Mouse (Mus musculus) urinary bladder, postnatal 14 days (tissue): ENCODE data around the gene Cybc1.

ENCODE experiments used
- DNase-seq: peaks from one replicate; pipeline ENCODE4 v3.0.0; 2021; ENCODE audit warnings: low spot score

Gene Cybc1

DNA sequence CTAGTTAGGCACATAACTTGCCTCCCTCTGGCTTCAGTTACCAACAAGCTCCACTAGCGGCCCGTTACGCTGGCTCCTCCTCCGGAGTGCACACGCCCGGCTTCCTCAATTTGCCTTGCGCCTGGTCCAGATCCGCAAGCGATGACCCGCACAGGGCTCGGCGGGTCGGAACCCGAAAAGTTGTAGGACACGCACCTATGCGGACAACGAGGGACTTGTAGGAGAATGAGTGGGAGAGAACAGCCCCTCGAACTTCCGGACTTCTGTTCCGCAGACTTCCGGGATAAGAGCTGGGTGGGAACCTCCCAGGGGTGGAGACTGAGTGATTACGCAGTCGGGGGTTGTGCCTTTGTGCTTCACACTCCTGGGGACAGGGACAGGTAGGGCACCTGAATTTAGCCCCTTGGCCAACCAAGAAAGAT lies at the start of gene Cybc1:
Gene Cybc1, minus strand, starts transcription at position 305 of the 422 bp plus-strand sequence.
- DNase-seq, result peak; percentile 78

DNA sequence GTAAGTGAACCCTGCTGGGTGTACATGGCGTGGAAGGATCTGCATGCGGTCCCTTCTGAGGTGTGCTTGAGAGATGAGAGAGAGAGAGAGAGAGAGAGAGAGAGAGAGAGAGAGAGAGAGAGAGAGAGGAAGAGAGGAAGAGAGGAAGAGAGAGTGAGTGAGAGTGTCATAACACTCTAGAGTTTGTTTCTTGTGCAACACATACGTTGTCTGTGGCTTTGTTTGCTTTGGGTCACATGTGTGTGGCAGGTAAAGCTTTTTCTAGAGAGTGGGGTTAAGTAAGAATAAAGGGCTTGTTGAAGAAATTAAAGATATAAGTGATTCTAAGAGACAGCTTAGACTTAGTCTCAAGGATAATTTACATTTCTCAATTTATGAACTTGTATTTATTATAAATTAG lies 48.9 kb upstream of the Cybc1 start:
- no peak for DNase-seq

DNA sequence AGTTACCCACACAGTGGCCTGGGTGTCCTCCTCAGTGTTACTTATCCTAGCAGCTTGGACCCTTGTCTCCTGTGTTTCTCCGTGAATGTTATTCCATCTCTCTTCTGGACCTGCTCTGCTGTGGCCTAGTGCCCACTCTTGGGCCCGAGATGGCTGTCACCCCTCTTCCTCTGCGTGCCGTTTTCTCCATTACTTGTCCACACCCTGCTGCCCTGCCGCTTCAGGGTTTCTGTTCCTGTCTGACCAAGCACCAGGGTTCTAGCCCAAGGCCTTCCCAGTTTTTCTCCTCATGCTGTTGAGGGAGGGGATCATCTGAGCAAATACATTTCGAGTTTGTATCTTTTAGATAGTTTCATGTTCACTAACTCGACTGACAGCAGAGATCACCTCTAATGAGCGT lies 48.4 kb upstream of the Cybc1 start:
- no peak for DNase-seq

DNA sequence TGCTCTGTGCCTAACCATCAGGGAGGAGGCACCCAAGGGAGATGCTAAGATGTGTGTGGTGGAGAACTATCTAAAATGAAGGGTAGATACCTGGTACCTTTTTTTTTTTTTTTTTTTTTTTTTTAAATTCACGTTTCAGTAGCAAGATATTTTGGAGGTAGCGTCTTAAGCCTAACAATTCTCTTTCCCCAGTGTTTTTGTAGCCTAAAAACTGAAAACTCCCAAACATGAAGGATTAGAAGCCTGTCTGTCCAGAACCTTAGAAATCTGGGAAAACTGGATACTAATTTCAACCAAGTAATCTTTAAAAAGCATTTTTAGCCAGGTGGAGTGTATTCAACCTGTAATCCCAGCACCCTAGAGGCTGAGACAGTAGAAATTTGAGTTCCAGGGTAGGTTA lies 32.0 kb upstream of the Cybc1 start:
- no peak for DNase-seq

DNA sequence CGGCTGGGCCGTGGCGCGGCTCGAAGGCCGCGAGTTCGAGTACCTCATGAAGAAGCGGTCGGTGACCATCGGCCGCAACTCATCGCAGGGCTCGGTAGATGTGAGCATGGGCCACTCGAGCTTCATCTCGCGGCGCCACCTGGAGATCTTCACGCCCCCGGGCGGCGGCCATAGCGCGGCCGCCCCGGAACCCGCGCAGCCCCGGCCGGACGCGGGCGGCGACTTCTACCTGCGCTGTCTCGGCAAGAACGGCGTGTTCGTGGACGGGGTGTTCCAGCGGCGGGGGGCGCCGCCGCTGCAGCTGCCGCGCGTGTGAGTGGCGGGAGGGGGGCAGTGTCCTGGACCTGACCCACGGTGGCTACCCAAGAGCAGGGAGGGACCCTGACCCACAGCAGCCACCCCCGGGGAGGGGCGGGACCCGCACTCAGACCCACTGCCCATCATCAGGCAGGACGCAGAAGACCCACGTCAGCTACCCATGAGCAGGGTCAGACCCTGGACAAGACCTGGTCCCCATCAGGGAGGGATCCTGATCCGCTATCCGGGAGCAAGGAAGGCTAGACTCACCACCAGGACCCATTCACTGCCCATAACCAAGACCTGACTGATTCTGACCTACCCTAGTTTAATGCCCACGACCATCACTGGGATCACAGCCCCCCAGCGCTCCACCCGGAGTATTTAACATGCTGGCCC lies 31.2 kb upstream of the Cybc1 start:
- DNase-seq, result peak; percentile 18

DNA sequence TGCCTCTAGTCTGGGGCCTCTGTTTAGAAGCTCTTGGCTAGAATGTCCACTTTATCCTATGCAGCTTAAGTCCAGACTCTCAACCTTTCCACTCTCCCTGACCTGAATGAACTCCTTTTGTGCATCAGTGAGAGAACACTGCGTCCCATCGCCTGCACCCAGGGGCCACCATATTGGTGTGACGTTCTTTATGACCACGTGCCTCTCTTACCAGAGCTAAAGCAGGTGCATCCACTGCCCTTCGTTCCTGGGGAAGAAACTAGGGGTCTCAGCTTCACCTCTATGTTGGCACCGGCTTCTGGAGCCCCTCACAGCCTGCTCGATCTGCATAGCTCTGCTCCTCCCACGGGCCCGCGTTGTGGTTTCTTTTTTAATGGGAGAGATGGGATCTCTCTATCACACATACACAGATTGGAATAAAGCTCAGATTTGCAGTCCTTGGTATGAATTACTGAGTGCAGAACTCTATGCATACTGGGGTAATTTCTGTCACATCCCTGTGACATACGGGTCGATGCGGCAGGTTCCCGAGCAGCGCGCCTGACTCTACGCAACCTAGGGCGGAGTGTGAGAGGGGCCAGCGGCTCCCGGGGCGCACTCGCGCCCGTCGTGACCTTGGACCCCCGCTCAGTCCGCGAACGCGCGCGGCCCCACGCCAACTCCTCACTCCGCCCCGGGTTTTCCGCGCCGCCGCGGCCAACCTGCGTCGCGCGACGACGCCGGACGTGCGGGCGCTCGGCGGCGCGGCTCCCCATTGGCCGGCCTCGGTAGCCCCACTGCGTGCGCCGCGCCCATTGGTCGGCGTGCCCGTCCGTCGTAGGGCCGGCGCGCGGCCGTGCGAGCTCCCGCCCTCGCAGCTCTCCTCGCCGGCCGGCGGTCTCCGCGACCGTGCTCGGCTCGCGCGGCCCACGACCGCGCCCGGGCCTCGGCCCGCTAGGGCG lies 30.3 kb upstream of the Cybc1 start, which contains the start of gene Foxk2:
Gene Foxk2, plus strand, starts transcription at position 831 of the 941 bp plus-strand sequence.
- DNase-seq, result peak; percentile 92

DNA sequence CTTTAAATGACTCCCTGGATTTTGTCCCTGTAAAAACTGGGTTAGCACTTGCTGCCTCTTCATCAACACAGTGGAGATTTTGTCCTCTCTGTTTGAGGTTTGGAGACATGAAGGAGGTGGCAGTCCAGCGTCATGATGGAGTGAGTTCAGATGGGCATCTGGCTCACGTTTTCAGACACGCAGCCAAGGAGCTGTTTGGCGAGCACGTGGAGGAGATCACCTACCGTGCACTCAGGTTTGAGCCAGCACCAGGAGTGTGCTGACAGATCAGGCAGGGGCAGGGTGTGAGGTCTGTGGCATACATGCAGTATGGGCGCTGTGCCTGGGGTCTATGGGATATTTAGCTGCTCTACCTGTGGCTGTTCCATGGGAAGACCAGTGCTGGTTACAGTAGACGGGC lies 21.1 kb upstream of the Cybc1 start:
- DNase-seq, result no peak

DNA sequence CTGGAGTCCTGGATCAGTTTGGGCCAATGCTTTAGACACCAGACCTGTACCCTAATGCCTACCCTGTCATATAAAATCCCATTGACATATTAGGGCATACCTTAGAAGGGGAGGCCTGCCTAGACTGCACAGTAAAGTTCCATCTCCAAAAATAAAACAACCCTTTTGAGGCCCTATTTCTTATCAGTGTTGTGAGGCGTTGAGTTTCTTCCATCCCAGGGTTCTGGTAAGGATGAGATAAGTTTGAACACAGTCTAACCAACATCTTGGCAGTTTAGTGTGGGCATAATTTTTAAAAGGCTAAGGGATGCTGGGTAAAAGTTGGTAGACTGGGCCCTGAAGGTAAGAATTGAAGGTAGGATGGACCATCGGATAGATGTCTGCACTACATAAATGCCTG lies 10.5 kb upstream of the Cybc1 start:
- DNase-seq, result no peak

DNA sequence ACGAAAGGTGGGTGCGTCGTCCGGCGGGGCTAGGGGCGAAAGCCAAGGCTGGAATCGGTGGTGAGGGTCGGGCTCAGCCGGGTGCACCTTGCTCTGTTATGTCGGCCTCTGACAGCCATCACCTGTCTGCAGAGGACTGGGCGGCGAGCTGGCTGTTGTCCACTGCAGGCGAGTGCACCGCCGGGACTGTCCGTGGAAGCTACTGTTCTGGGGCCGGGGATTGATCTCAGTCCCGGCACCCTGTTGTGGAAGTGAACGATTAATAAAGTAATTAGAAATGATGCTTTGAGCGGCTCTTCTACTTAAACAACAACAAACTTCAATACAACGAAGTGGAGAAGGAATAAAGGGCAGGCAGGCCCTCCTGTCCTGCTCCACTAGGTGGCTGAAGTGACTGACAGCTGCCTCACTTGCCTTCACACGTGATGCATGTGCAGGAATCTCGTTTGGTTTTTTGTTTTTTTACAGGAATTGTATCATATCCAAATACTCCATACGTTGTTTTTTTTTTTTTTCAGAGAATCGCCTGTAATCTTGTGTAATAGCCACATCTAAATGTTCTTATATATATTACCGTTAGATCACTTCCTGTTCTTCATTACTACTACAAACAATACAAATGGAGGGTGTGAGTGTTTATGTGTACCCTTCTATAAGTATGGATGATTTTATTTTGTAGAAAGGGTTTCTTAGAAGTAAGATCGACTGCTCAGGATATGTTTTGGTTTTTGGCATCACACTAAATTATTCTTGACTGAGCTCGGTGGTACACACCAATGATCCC lies 8.4 kb upstream of the Cybc1 start:
- no peak for DNase-seq

DNA sequence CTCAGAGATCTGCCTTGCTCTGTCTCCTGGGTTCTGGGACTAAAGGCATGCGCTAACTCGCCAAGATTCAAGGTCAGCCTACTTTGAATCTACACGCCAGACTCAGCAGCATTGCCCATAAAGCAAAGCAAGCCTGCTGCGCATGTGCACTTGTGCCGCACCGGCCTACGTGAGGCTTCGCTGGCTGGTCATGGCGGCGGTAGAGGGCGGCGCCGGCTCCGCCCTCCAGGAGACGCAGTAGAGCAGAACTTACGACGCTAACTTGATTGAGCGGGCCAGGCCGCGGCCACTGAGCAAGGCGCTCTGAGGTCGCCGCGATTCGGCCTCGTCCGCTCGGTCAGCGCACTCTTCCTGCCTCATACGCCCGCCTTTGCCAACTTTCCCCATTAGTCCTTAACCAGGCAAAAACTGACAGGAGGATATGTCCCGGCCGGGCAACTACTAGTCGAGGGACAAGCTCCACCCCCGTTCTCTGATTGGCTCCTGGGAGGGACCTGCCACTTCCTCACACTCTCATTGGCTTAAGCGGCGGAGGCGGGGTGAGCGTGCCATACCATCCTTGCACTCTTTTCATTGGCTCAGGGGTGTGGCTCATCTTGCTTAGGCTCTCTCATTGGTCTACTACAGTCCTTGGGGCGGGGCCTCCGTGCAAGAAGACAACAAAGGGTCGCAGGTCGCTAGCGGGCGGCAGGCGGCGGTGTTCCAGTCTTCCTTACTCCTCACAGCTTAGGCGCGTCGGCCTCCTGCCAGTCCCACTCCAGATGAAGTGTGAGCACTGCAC lies 7.6 kb upstream of the Cybc1 start, which contains the start of gene Narf:
Gene Narf, plus strand, starts transcription at position 690 of the 781 bp plus-strand sequence.
- DNase-seq, result peak; percentile 99

DNA sequence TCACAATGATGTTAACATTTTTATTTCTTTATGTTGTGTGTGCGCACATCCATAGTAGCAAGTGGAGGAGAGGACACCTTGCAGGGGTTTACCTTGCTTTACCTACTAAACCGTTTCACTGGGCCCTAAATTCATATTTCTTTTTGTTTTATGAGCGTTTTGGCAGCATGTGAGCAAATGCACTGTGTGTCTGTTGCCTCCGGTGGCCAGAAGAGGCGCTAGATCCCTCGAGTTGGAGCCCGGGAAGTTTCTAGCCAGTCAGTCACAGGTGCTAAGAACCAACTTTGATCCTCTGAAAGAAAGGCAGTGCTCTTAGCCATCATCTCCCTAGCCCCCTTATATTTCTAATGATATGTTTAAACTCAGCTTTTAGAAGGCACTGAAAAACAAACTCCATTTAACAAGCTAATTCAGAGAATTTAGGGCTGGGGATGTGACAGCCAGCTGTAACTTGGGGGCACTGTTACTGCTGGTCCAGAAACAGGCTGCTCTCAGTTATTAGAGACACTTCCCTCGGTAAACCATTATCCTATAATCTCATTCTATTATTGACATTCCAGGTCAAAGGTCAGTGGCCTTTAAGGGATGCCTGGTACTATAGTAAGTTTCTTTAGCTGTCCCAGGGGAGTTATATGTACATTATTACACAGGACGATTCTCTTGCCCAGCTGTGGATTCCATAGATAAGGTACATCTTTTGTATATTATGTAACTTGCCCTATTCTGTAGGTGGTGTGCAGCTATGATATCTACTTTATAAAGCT lies 6.5 kb upstream of the Cybc1 start:
- no peak for DNase-seq

DNA sequence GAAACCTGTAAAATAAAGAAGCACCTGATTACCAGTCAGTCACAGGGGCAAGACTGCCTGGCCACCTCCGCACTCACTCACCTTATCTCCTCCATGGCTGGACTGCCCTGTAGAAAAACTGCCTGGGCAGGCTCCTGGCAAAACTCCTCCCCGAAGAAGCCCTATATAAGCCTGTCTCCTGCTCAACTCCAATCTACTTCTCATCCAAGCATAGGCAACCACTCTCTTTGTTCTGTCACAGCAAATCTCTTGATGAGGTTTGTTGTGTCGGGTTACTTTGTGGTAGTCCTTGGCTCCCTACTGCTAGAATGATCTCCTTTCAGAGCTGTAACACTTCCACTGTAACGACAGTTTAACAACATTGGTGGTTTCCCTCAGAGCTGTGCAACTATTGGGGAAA lies 3.6 kb upstream of the Cybc1 start:
- no peak for DNase-seq

DNA sequence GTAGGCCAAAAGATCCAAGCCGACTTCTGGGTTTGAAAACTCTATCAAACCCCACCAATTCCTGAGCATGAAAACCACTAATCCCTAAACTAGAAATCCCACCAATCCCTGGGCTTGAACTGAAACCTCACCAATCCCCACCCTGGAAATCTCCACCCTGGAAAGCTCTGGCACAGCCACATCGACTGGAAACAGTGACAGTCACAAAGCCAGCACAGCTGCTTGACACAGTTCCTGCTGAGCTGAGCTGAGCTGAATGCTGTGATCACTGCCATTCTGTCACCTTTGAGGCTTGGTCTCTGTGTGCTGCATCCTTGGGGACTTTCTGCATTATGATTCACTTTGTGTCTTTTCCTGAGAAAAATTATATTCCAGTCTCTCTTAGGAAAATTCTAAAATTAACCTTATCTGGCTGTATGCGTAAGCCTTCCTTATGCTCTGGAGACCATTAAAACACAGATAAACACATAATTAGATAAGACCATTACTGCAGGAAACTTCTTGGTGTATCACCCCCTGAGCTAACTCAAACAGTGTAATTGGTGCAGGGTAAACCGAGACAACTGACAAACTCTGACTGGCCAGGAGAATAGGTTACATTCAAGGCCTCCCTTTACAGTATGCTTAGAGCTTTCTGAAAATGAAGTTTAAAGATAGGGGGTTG lies 2.6 kb upstream of the Cybc1 start:
- DNase-seq, result no peak

DNA sequence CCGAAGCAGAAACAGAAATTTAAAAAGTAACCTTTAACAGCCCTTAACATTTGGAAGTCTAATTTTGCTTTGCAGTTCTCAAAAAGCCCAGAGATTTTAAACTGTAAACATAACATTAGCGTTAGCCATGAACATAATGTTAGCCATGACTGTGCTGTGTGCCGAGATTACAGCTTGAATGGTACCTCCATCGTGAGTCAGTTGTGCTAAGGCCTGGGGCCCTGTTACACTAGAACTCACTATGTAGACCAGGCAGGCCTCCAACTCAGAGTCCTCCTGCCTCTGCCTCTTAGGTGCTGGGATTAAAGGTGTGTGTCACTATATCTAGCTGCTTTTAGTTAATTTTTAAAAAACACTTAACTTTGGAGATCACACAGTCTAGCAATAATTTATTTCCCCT lies 2.1 kb upstream of the Cybc1 start:
- DNase-seq, result no peak

DNA sequence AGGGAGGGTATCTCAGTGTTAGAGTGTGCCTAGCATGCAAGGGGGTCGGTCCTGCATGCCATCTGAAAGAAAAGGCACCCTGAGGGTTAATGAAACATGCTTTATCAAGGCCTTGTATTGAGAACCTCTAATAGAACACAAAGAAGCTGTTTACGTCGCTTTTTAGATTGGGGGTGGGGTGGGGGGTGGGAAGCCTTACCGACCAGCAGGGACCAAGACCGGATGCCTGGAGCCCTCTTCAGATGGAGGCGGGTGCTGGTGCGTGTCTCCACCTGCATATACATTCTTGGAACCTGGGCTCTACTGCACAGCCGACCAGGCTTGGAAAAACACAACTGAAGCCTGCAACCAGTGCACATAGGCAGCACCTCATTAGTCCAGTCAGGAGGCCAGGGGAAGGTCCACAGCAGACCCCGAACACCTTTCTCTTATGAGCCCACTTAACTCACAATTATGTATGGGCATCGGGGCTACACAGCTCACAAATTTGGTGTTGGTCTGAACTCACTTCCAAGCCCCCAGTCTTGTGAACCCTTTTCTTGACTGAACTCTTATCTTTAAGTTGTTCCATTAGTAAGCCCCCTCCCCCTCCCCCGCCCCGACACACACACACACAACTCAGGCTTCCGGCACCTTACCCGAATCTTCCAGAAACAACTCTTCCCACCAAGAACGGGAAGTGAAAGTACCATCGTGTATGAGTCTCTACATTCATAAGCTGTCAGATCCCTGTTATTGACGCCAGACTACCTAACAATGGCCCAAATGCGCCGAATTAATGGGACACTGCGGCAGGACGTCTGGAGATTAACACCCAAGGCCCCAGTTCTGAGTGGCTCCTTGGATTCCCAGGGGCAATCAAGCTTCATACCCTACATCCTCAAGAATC lies 749 bp downstream of the Cybc1 start:
- DNase-seq, result peak; percentile 28

DNA sequence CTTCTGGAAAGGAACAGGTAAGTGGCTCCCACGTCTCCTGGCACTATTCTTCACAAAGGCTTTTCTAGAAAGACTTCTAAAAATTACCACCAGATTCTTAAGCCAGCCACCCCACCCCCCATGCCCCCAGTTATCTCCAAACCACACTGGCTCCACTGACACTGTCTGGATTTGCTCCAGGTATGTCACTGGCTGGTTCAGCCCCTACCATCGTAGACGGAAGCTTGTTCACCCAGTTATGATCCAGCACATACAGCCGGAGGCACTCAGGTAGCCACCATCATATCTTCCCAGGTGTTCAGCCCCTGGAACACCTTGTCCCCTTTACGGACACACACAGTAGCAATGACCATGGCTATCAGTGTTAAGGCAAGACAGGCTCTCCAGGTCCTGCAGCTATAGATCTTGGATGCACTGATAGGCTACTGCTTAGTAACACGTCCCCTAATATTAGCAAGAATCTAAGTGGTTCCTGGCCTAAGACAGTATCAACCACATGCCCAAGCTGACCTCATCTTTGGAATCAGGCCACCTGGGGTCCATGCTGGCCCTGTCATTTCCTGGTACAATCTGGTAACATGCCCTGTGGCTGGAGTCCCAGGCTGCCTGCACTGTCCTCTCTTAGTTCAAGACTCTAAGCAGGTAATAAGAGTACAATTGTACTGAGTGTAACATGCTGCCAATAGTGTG lies 7.7 kb downstream of the Cybc1 start:
- no peak for DNase-seq

DNA sequence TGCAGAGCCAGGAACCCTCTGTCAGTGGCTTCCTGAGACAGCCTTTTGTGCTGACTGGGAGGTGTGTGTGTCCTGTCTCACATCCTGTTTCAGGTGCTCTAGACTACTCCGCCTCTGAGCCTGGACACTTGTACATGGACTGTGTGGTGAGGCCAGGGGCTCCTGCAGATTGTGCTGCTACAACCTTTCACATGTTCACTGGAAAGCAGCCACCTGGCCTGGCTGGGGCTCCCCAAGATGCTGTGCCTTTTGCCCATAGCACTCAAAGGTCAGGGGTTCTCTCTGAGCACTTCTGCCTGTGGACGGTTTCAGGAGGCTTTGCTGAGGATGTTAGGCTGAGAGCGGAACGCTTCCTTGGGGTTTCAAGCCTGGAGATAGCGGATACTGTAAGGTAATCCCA lies 8.4 kb downstream of the Cybc1 start:
- no peak for DNase-seq

DNA sequence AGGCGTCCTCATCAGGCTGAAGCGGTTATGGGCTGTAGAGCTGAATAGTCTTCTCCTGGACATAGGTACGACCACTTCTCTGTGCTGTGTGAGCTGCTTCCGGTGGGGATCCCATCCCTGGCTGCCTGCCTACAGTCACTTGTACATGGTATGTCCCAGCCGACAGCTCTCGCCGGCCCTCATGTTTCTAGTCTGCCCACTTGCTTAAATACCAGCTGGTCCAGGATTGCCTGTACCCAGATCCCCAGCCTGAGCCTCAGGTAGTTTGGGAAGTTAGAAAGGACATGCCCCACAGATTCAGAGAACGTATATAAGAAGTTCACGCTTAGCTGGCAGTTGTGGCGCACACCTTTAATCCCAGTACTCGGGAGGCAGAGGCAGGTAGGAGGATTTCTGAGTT lies 9.3 kb downstream of the Cybc1 start:
- no peak for DNase-seq

DNA sequence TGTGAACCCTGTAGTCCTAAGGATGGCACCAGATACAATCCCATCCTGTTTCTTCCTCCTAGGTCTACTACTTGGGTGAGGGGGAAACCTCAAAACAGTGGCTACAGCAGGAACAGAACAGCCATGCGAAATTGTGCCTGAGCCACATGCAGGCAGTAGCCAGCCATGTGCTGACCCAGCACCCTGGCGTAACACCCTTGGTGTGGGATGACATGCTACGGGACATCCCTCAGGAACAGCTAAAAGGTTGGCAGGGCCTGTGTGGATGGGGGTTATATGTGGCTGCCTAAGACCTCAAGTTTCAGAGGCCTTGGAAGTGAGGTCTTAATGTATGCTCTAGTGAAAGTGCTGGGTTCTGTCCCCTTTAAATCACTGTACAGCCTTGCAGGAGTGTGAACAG lies 12.3 kb downstream of the Cybc1 start:
- DNase-seq, result no peak
